Comparison of ENCODE assay signal across 20 mouse cellular contexts in genomic region chr11:116084166-116084565, GRCm38 (mm10). TPM values are rescaled to one million over a fixed set of nuclear protein-coding genes. Genes with fewer than 3 reads are reported as not detected.
DNase-seq lines count a peak whose midpoint lies in the region; ATAC-seq and TF ChIP-seq lines count a peak whose summit lies in the region.
"Had no signal": no experiment of that assay in that cellular context is flagged by ENCODE, and none has a peak within 500 bp of the region (broad histone marks: within the 10 kb centered on the region; RNA-seq: fewer than 3 reads in every experiment).

No protein-coding gene starts in this region.

- no peak overlapping the region for H3K9ac ChIP-seq in limb, embryonic 15.5 days
- H3K9ac ChIP-seq in liver, embryonic 14.5 days (replicated peaks): peak overlapping the region; percentile 31; the same call in 1 of the 2 replicates
- H3K9ac ChIP-seq: forebrain, embryonic 13.5 days; hindbrain, embryonic 14.5 days; limb, embryonic 12.5 days; neural tube, embryonic 15.5 days had no signal

- ATAC-seq in limb, embryonic 15.5 days (ENCODE audit: insufficient number of reproducible peaks, low FRiP score, low TSS enrichment, low read depth): no peak
- ATAC-seq in erythroblast, adult 5-6 weeks (replicated peaks; ENCODE audit: low FRiP score, poor library complexity, severe bottlenecking): 0 out of 2 replicates have a peak, but pooled peaks have one; percentile 9
- no peak for ATAC-seq in liver, embryonic 14.5 days (ENCODE audit: insufficient read depth)
- ATAC-seq: forebrain, embryonic 13.5 days; intestine, embryonic 16.5 days; lung, postnatal 0 days had no signal

- H3K27ac ChIP-seq in limb, embryonic 15.5 days: 0 out of 2 replicates have a peak overlapping the region, but pooled peaks have one; percentile 2
- H3K27ac ChIP-seq in limb, embryonic 10.5 days: no peak overlapping the region
- H3K27ac ChIP-seq in liver, embryonic 14.5 days: peak overlapping the region; percentile 87
- H3K27ac ChIP-seq: forebrain, embryonic 13.5 days; hindbrain, embryonic 14.5 days; limb, embryonic 12.5 days; neural tube, embryonic 15.5 days had no signal

- peaks cover 24% of the 10 kb centered on the region for H3K4me1 ChIP-seq in limb, embryonic 15.5 days
- H3K4me1 ChIP-seq in limb, embryonic 10.5 days: peaks cover 36% of the 10 kb centered on the region
- H3K4me1 ChIP-seq in liver, embryonic 14.5 days (replicated peaks; ENCODE audit: control insufficient read depth in 2 of 2, insufficient read depth in 2 of 2, low read length in 1 of 2): peaks cover 41 to 50% of the 10 kb centered on the region in 2 experiments

- no peak overlapping the region for H3K4me3 ChIP-seq in limb, embryonic 15.5 days
- no peak overlapping the region for H3K4me3 ChIP-seq in limb, embryonic 10.5 days
- no peak overlapping the region; a peak in 1 of 4 replicates for H3K4me3 ChIP-seq in liver, embryonic 14.5 days (ENCODE audit: insufficient read depth in 1 of 2, low read depth in 2 of 2, low read length in 2 of 2)
- H3K4me3 ChIP-seq: forebrain, embryonic 13.5 days; limb, embryonic 12.5 days; myocyte; neural tube, embryonic 15.5 days had no signal

- no peaks in the 10 kb centered on the region for H3K27me3 ChIP-seq in limb, embryonic 15.5 days
- H3K27me3 ChIP-seq in limb, embryonic 10.5 days (ENCODE audit: low read depth, poor library complexity, severe bottlenecking): no peaks in the 10 kb centered on the region
- no peaks in the 10 kb centered on the region for H3K27me3 ChIP-seq in liver, embryonic 14.5 days (ENCODE audit: control insufficient read depth, insufficient read depth, low read length)
- H3K27me3 ChIP-seq: forebrain, embryonic 13.5 days; limb, embryonic 12.5 days; neural tube, embryonic 15.5 days had no signal

- TF ChIP-seq EP300 in liver, embryonic 14.5 days (IDR thresholded peaks at IDR 0.05; ENCODE audit: low read depth): no peak

- TF ChIP-seq CTCF in liver, embryonic 14.5 days (IDR thresholded peaks at IDR 0.05; ENCODE audit: low read depth): no peak

- peaks cover 48% of the 10 kb centered on the region for H3K36me3 ChIP-seq in limb, embryonic 15.5 days
- H3K36me3 ChIP-seq in limb, embryonic 10.5 days: peaks cover 55% of the 10 kb centered on the region
- peaks cover 47% of the 10 kb centered on the region for H3K36me3 ChIP-seq in liver, embryonic 14.5 days (replicated peaks; ENCODE audit: control insufficient read depth, insufficient read depth, low read depth)

- H3K9me3 ChIP-seq in limb, embryonic 15.5 days: no peaks in the 10 kb centered on the region
- no peaks in the 10 kb centered on the region for H3K9me3 ChIP-seq in limb, embryonic 10.5 days (replicated peaks)
- H3K9me3 ChIP-seq in liver, embryonic 14.5 days (ENCODE audit: control insufficient read depth, low read length): no peaks in the 10 kb centered on the region
- H3K9me3 ChIP-seq: forebrain, embryonic 13.5 days; G1E; limb, embryonic 12.5 days; neural tube, embryonic 15.5 days had no signal

- intact Hi-C loops in left cerebral cortex, postnatal 25 days (cut with DNase I): no loop called here

- no peak overlapping the region for H3K4me2 ChIP-seq in limb, embryonic 15.5 days
- H3K4me2 ChIP-seq in liver, embryonic 14.5 days (ENCODE audit: low read depth): peak overlapping the region; percentile 83
- H3K4me2 ChIP-seq: forebrain, embryonic 13.5 days; heart, embryonic 11.5 days; hindbrain, embryonic 14.5 days; limb, embryonic 12.5 days; neural tube, embryonic 15.5 days had no signal

- DNase-seq in limb, embryonic 10.5 days (ENCODE audit: low spot score): no peak
- DNase-seq in liver, embryonic 14.5 days (ENCODE audit: low read depth in 3 of 3, low spot score in 3 of 3): peak; percentile 55 to 72 (median 58)
- no peak for DNase-seq in right cerebral cortex, adult 2 months (ENCODE audit: low spot score in 2 of 2)
- DNase-seq in ovary, postnatal 36 days (ENCODE audit: low spot score): no peak
- DNase-seq in left cerebral cortex, postnatal 25 days (ENCODE audit: low spot score in 2 of 2): no peak
- DNase-seq: cerebellum, adult 8-10 months; kidney, postnatal 10 days; midbrain, embryonic 14.5 days; thymus, adult 18-20 months had no signal

- WGBS in limb, embryonic 15.5 days: 82% methylated on average over 6 of the region's 6 CpGs
- 91% methylated on average over 6 of the region's 6 CpGs for WGBS in limb, embryonic 10.5 days
- WGBS in liver, embryonic 14.5 days (ENCODE audit: insufficient replicate concordance): 31% methylated on average over 6 of the region's 6 CpGs

RNA-seq across cellular contexts. Expression of gene Wbp2, which starts 2.6 kb away (rescaled TPM):
- 61.6 and 75.5 TPM in 2 replicates for polyA plus RNA-seq in limb, embryonic 15.5 days (2015; fragmentation: Nextera tagmentation; extraction: Ambion mirVana)
- 54.8 and 56.9 TPM in 2 replicates for polyA plus RNA-seq in limb, embryonic 10.5 days (2016; fragmentation: Nextera tagmentation; extraction: Ambion mirVana)
- total RNA-seq in erythroblast, adult 5-6 weeks (2015; ENCODE audit: low replicate concordance): 105 and 125 TPM in 2 replicates
- total RNA-seq in erythroblast, adult 5-6 weeks (2017; ENCODE audit: low replicate concordance): 58.0 and 68.8 TPM in 2 replicates
- polyA plus RNA-seq in liver, embryonic 14.5 days (2012; rRNA removed): 46.2 and 57.4 TPM in 2 replicates
- polyA plus RNA-seq in liver, embryonic 14.5 days (2014; fragmentation: Nextera tagmentation; extraction: Ambion mirVana): 74.5 and 87.6 TPM in 2 replicates
- total RNA-seq in left cerebral cortex, postnatal 25 days (2021): 100 to 1,000 TPM; 342 to 363 TPM

RNA-seq across cellular contexts. Expression of gene Unc13d, which starts 6.4 kb away (rescaled TPM):
- polyA plus RNA-seq in limb, embryonic 15.5 days (2015; fragmentation: Nextera tagmentation; extraction: Ambion mirVana): 6.5 and 8.8 TPM in 2 replicates
- 2.4 and 3.7 TPM in 2 replicates for polyA plus RNA-seq in limb, embryonic 10.5 days (2016; fragmentation: Nextera tagmentation; extraction: Ambion mirVana)
- total RNA-seq in erythroblast, adult 5-6 weeks (2015; ENCODE audit: low replicate concordance): 4.2 and 4.8 TPM in 2 replicates
- 4.3 and 7.0 TPM in 2 replicates for total RNA-seq in erythroblast, adult 5-6 weeks (2017; ENCODE audit: low replicate concordance)
- polyA plus RNA-seq in liver, embryonic 14.5 days (2012; rRNA removed): 18.7 and 19.6 TPM in 2 replicates
- polyA plus RNA-seq in liver, embryonic 14.5 days (2014; fragmentation: Nextera tagmentation; extraction: Ambion mirVana): 14.9 and 16.8 TPM in 2 replicates
- 1 to 10 TPM in 1 of 2 experiments, under 1 TPM in 1; 0.82 to 1.0 TPM for total RNA-seq in left cerebral cortex, postnatal 25 days (2021)

RNA-seq across cellular contexts. Expression of gene Trim47, which starts 42.8 kb away (rescaled TPM):
- 31.2 and 42.4 TPM in 2 replicates for polyA plus RNA-seq in limb, embryonic 15.5 days (2015; fragmentation: Nextera tagmentation; extraction: Ambion mirVana)
- polyA plus RNA-seq in limb, embryonic 10.5 days (2016; fragmentation: Nextera tagmentation; extraction: Ambion mirVana): 3.2 and 4.9 TPM in 2 replicates
- 1.0 and 2.5 TPM in 2 replicates for total RNA-seq in erythroblast, adult 5-6 weeks (2015; ENCODE audit: low replicate concordance)
- 1.3 TPM in 1 of 2 replicates, not detected in the other for total RNA-seq in erythroblast, adult 5-6 weeks (2017; ENCODE audit: low replicate concordance)
- polyA plus RNA-seq in liver, embryonic 14.5 days (2012; rRNA removed): 1.8 and 2.0 TPM in 2 replicates
- polyA plus RNA-seq in liver, embryonic 14.5 days (2014; fragmentation: Nextera tagmentation; extraction: Ambion mirVana): 2.2 and 3.2 TPM in 2 replicates
- total RNA-seq in left cerebral cortex, postnatal 25 days (2021): 1 to 10 TPM; 7.0 to 7.4 TPM
- polyA plus RNA-seq: G1E had no signal

RNA-seq across cellular contexts. Expression of gene Trim65, which starts 46.8 kb away (rescaled TPM):
- polyA plus RNA-seq in limb, embryonic 15.5 days (2015; fragmentation: Nextera tagmentation; extraction: Ambion mirVana): 4.1 and 4.5 TPM in 2 replicates
- 1.9 and 2.1 TPM in 2 replicates for polyA plus RNA-seq in limb, embryonic 10.5 days (2016; fragmentation: Nextera tagmentation; extraction: Ambion mirVana)
- 0.38 and 2.3 TPM in 2 replicates for total RNA-seq in erythroblast, adult 5-6 weeks (2015; ENCODE audit: low replicate concordance)
- total RNA-seq in erythroblast, adult 5-6 weeks (2017; ENCODE audit: low replicate concordance): 0.28 and 3.3 TPM in 2 replicates
- polyA plus RNA-seq in liver, embryonic 14.5 days (2012; rRNA removed): 1.4 and 1.5 TPM in 2 replicates
- 0.83 and 0.97 TPM in 2 replicates for polyA plus RNA-seq in liver, embryonic 14.5 days (2014; fragmentation: Nextera tagmentation; extraction: Ambion mirVana)
- total RNA-seq in left cerebral cortex, postnatal 25 days (2021): 1 to 10 TPM; 7.0 to 7.1 TPM
- polyA plus RNA-seq: G1E had no signal

RNA-seq across cellular contexts. Expression of gene Unk, which starts 54.0 kb away (rescaled TPM):
- 34.7 and 35.1 TPM in 2 replicates for polyA plus RNA-seq in limb, embryonic 15.5 days (2015; fragmentation: Nextera tagmentation; extraction: Ambion mirVana)
- polyA plus RNA-seq in limb, embryonic 10.5 days (2016; fragmentation: Nextera tagmentation; extraction: Ambion mirVana): 46.1 and 53.2 TPM in 2 replicates
- total RNA-seq in erythroblast, adult 5-6 weeks (2015; ENCODE audit: low replicate concordance): 4.2 and 6.9 TPM in 2 replicates
- 7.9 and 17.3 TPM in 2 replicates for total RNA-seq in erythroblast, adult 5-6 weeks (2017; ENCODE audit: low replicate concordance)
- 10.4 and 12.1 TPM in 2 replicates for polyA plus RNA-seq in liver, embryonic 14.5 days (2012; rRNA removed)
- polyA plus RNA-seq in liver, embryonic 14.5 days (2014; fragmentation: Nextera tagmentation; extraction: Ambion mirVana): 6.4 and 7.9 TPM in 2 replicates
- total RNA-seq in left cerebral cortex, postnatal 25 days (2021): 10 to 100 TPM; 20.7 to 21.7 TPM

Comparison
In these comparisons a context has a peak if more than half of its experiments do, and no peak if none do; other contexts are left out.
1. DNase-seq: peak in liver, embryonic 14.5 days (3 of 3); none in limb, embryonic 10.5 days (single experiment), right cerebral cortex, adult 2 months (0 of 2), ovary, postnatal 36 days (single experiment) and left cerebral cortex, postnatal 25 days (0 of 2).